Mouse (Mus musculus) embryonic facial prominence, embryonic 14.5 days (tissue): ENCODE results near the gene Mroh9. TPM values are rescaled to one million over a fixed set of nuclear protein-coding genes. Genes with fewer than 3 reads are reported as not detected.

Experiments used
- ATAC-seq: fragments of 200-750 bp; cut with Nextera tagmentation; 2 replicates; pipeline ENCODE4 v1.8.0; 2017; ENCODE audit warnings: low read depth, moderate number of reproducible peaks, moderate TSS enrichment
- DNase-seq: peaks from one replicate; pipeline ENCODE4 v3.0.0-alpha.2; 2015; ENCODE audit warnings: low spot score
- H3K27ac ChIP-seq: fragments of 300-500 bp; sonication (generic); replicated peaks from 2 replicates; pipeline ENCODE4 v1.5.1; 2014; ENCODE audit warnings: low read depth, mild to moderate bottlenecking, low read length, moderate library complexity
- H3K27me3 ChIP-seq: fragments of 300-500 bp; sonication (generic); replicated peaks from 2 replicates; pipeline ENCODE4 v1.6.1; 2014; ENCODE audit warnings: low read length; ENCODE audit not compliant: control insufficient read depth, insufficient read depth
- H3K36me3 ChIP-seq: fragments of 300-500 bp; sonication (generic); 2 replicates; pipeline ENCODE4 v1.6.1; 2014; ENCODE audit warnings: low read length, mixed read lengths; ENCODE audit not compliant: control insufficient read depth, insufficient read depth
- H3K4me1 ChIP-seq: fragments of 300-500 bp; sonication (generic); 2 replicates; pipeline ENCODE4 v1.6.1; 2014; ENCODE audit warnings: antibody characterized with exemption, low read length; ENCODE audit not compliant: control insufficient read depth, insufficient read depth
- H3K4me2 ChIP-seq: fragments of 300-500 bp; sonication (generic); 2 replicates; pipeline ENCODE4 v1.6.1; 2014; ENCODE audit warnings: low read depth, mild to moderate bottlenecking, low read length, moderate library complexity, mixed read lengths
- H3K4me3 ChIP-seq: fragments of 300-500 bp; sonication (generic); 2 replicates; pipeline ENCODE4 v1.5.1; 2014; ENCODE audit warnings: low read depth, mild to moderate bottlenecking, low read length
- H3K9ac ChIP-seq: fragments of 300-500 bp; sonication (generic); 2 replicates; pipeline ENCODE4 v1.6.1; 2014; ENCODE audit warnings: low read depth, mild to moderate bottlenecking, low read length, moderate library complexity, mixed read lengths
- H3K9me3 ChIP-seq: fragments of 300-500 bp; sonication (generic); 2 replicates; pipeline ENCODE4 v1.6.1; 2016; ENCODE audit warnings: low read length; ENCODE audit not compliant: control insufficient read depth
- WGBS: fragments of 180-500 bp; shearing (Covaris S2); extraction: QIAGEN DNeasy Blood & Tissue Kit; methylation state at CpG from one replicate; pipeline ENCODE4 v1.1.7; 2014; 5-methylcytosine and 5-hydroxymethylcytosine counted together
- polyA plus RNA-seq: library from polyadenylated mRNA; unstranded; fragments of >200 nt; fragmentation: Nextera tagmentation; extraction: Ambion mirVana; gene quantifications from 2 replicates; pipeline ENCODE4 v1.2.1, GENCODE M21; 2014

The Mroh9 gene
- polyA plus RNA-seq, 1 experiment from 2014 or later, result 0.06 TPM

DNA sequence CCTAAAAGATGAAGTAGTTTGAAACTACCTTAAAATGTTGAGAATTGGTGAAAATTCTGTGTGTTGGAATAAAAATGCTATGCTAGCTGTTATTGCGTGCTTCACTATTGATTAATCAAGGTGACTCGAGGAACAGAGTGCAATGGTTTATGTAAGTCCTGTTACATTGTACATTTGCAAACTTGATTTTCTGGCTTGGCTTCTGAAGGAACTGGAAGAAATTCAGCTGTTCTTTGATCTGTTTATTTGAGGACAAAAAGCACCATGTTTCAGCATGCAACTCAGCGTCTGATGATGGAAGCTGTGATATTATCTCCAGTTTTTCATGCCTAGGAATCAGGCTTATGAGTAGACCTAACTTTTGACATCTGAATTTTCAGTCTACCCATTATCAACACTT, 97.9 kb downstream of the Mroh9 start:
- no peak overlapping the region for H3K27ac ChIP-seq
- no peak overlapping the region for H3K4me2 ChIP-seq
- WGBS, result 86% methylated on average over 3 of the region's 3 CpGs
- no peaks in the 10 kb centered on the region for H3K4me1 ChIP-seq
- no peaks in the 10 kb centered on the region for H3K9me3 ChIP-seq
- no peak for ATAC-seq
- no peak overlapping the region for H3K4me3 ChIP-seq
- no peaks in the 10 kb centered on the region for H3K36me3 ChIP-seq
- no peaks in the 10 kb centered on the region for H3K27me3 ChIP-seq
- DNase-seq, result peak; percentile 19
- no peak overlapping the region for H3K9ac ChIP-seq

DNA sequence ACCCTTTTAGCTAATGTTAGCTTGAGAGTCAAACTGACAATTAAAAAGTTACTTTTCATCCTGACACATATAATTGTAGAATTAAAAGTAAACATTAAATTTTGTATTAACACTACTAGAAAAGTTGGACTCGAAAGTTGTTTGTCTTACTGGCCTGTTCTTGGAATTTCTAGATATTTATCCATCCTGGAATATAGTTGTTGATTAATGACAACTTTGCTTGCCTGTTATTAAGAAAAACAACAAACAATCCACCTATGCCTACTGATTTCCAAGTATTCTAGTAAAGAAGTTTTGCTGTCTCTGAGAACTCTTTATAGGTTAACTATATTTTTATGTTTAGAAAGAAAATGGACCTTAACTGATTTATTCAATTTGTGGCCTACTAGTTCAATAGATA, 98.7 kb downstream of the Mroh9 start:
- WGBS, result 91% methylated on average over 1 of the region's 1 CpGs
- Histone ChIP-seq H3K9ac (no peak overlapping the region), H3K4me1 (no peaks in the 10 kb centered on the region), H3K4me3 (no peak overlapping the region), H3K27me3 (no peaks in the 10 kb centered on the region), H3K4me2 (no peak overlapping the region), H3K36me3 (no peaks in the 10 kb centered on the region), H3K27ac (no peak overlapping the region), H3K9me3 (0 out of 2 replicates have a peak, but pooled peaks cover 5% of the 10 kb centered on the region)
- no peak for ATAC-seq
- no peak for DNase-seq

DNA sequence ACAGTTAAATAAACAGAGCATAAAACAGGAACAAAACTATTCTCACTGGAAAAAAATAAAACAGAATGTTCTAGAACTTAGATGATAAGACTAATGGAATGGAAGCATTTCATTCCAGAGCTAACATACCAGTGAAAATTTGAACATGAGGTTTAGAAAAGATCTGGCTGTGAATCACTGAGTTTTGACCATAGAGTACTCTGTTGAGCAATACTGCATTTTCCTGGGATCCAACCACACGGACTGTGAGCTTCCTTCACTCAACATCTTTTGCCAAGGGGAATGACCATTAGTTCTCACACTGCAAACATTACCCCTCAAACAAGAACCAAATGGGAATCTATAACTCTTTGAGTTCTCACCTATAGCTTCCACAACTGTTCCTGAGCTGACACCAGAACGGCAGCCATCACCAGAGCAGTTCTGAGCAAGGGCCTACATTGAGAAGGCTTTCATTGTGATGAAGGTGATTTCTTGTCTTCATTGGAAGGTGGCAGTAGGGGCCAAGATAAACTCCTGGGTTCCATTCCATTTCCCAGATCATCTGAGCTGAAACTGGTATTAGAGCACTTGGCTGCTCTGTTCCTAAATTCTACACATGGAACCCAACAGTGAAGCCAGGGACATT, 99.2 kb downstream of the Mroh9 start:
- Histone ChIP-seq H3K27ac (no peak overlapping the region), H3K4me2 (no peak overlapping the region), H3K9me3 (0 out of 2 replicates have a peak, but pooled peaks cover 5% of the 10 kb centered on the region), H3K4me1 (no peaks in the 10 kb centered on the region), H3K9ac (no peak overlapping the region), H3K4me3 (no peak overlapping the region), H3K27me3 (no peaks in the 10 kb centered on the region), H3K36me3 (no peaks in the 10 kb centered on the region)
- ATAC-seq (no peak), DNase-seq (no peak)
- WGBS, result 92% methylated on average over 2 of the region's 2 CpGs

DNA sequence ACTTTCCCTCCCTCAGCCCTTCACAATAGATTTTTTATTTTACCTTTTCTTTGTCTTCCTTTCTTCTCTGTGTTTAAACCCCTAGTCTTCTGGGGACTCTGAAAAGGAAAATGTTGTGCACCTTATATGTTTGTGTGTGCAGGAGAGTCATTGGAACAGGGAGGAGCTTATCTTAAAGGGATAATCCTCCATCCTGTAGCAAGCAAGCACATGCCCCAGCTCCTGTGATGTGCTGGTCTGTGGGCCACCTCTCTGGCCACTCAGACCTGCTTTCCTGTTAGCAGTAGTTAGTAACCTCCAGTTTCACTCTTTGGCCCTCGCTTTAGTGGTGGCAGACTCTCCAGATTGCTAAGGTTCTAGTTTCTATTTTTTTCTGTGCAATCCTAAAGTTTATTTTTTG, 101.0 kb downstream of the Mroh9 start, which contains the start of gene Fmo3:
Gene Fmo3, minus strand, starts transcription at position 101 of the 400 bp plus-strand sequence.
- no peaks in the 10 kb centered on the region for H3K27me3 ChIP-seq

More for the DNA sequence above, 101.0 kb downstream of the Mroh9 start, which contains the start of gene Fmo3:
- H3K4me2 ChIP-seq, result no peak within 1 kb of the TSS
- DNase-seq, result no peak
- no peak within 1 kb of the TSS for H3K4me3 ChIP-seq
- no peaks in the 10 kb centered on the region for H3K4me1 ChIP-seq
- no peak within 1 kb of the TSS for H3K27ac ChIP-seq
- no peaks in the 10 kb centered on the region for H3K36me3 ChIP-seq
- no peak for ATAC-seq
- no peak within 1 kb of the TSS for H3K9ac ChIP-seq
- WGBS, result 88% methylated on average over 1 of the region's 1 CpGs
- H3K9me3 ChIP-seq, result 0 out of 2 replicates have a peak, but pooled peaks cover 5% of the 10 kb centered on the region

Other genes with a start within 250 kb of the Mroh9 start
- gene Fmo1, start 219.1 kb downstream of the Mroh9 start, polyA plus RNA-seq, result 62.1 and 79.1 TPM in 2 replicates
- 3.5 and 5.2 TPM in 2 replicates for gene Fmo2, start 186.9 kb downstream of the Mroh9 start, polyA plus RNA-seq
- gene Fmo6, start 148.2 kb downstream of the Mroh9 start, polyA plus RNA-seq, result 3.1 and 4.0 TPM in 2 replicates
- gene Fmo3, start 101.1 kb downstream of the Mroh9 start, polyA plus RNA-seq, result not detected in 2 replicates
- gene Prrx1, start 228.0 kb upstream of the Mroh9 start, polyA plus RNA-seq, result 100 and 105 TPM in 2 replicates